Mouse (Mus musculus): Measurements from ENCODE around the gene Flnb. TPM values are rescaled to one million over a fixed set of nuclear protein-coding genes. Genes with fewer than 3 reads are reported as not detected.

The Flnb gene
- polyA plus RNA-seq, 1 experiment: 4.2 TPM

DNA sequence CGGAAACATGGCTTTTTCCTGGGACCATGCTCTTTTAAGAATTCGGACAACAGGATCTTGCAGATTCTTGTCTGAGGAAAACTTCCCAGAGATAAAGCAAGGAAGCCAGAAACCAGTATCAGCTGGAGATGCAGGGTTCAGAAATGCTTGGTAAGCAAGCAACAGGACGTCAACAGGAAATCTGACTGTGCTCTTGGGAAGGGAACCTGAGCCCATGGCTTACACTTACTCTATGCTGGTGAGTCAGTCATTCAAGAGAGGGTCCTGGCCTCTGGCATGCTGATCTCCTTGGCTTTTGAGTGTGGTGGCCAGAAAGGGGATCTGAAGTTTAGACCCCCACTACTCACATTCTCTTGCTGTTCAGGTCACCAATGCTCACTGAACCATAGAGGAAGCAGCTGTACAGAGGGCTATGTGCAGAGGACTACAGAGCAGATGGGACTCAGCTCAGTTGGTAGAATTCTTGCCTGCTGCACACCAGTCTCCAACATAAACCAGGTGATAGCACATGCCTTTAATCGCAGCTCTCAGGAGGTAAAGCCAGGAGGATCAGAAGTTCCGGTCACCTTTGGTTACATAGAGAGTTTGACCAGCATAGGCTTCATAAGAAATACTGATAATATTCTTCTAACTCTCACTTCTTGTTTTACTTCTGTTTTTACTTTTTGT is 173.5 kb downstream of the Flnb start:
- H3K27me3 ChIP-seq (replicated peaks): peaks cover 3% of the 10 kb centered on the region
- TF ChIP-seq FLI1 (IDR thresholded peaks at IDR 0.05; ENCODE audit: low read length) (no peak), GATA1 (IDR thresholded peaks at IDR 0.05; ENCODE audit: borderline replicate concordance, low read length) (no peak)
- H3K9me3 ChIP-seq: no peaks in the 10 kb centered on the region
- H3K36me3 ChIP-seq (replicated peaks; ENCODE audit: low read length): no peaks in the 10 kb centered on the region
- H3K4me1 ChIP-seq: peaks cover 51% of the 10 kb centered on the region
- peak overlapping the region; percentile 15 for H3K4me3 ChIP-seq (replicated peaks)

- Histone ChIP-seq H3K4me3 (replicated peaks) (no peak overlapping the region), H3K27me3 (replicated peaks) (peaks cover 3% of the 10 kb centered on the region), H3K36me3 (replicated peaks; ENCODE audit: low read length) (no peaks in the 10 kb centered on the region), H3K4me1 (peaks cover 53% of the 10 kb centered on the region), H3K9me3 (no peaks in the 10 kb centered on the region)
- TF ChIP-seq FLI1 (IDR thresholded peaks at IDR 0.05; ENCODE audit: low read length): no peak
- no peak for TF ChIP-seq GATA1 (IDR thresholded peaks at IDR 0.05; ENCODE audit: borderline replicate concordance, low read length)
These were observed 174.4 kb downstream of the Flnb start for GRCm38 (mm10) chr14:7992158-7992557.

- no peaks in the 10 kb centered on the region for H3K9me3 ChIP-seq
- H3K27me3 ChIP-seq (replicated peaks): peaks cover 6% of the 10 kb centered on the region
- H3K4me1 ChIP-seq: peaks cover 58% of the 10 kb centered on the region
- TF ChIP-seq FLI1 (IDR thresholded peaks at IDR 0.05; ENCODE audit: low read length) (no peak), GATA1 (IDR thresholded peaks at IDR 0.05; ENCODE audit: borderline replicate concordance, low read length) (no peak)
- no peaks in the 10 kb centered on the region for H3K36me3 ChIP-seq (replicated peaks; ENCODE audit: low read length)
- no peak within 1 kb of the TSS for H3K4me3 ChIP-seq (replicated peaks)
These were observed 176.6 kb downstream of the Flnb start, which contains the start of gene Dnase1l3 for GRCm38 (mm10) chr14:7994271-7994767. Dnase1l3 (minus strand) TSS chr14:7994573.

DNA sequence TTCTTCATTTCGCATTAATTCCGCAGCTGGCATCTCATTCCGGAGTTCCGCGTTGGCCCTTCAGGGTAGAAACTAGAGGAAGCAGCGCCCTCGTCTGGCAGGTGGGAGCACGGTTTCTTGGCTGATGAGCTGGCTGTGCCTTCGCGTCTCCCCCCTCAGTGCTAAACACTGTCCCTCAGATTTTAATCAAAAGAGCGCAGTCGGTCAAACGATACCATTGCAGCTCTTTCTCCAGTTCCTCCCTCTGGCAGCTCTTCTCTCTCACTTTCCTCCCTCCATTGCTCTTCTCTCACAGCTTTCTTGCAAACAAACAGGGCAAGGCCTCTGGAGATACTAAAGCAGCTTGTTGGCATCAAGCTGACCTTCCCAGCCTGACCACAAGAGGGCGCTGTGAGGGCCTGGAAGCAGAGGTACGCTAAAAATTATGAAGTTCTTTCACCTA is 179.5 kb downstream of the Flnb start:
- peak overlapping the region; percentile 89 for H3K4me3 ChIP-seq (replicated peaks)
- H3K4me1 ChIP-seq: peaks cover 47% of the 10 kb centered on the region
- H3K36me3 ChIP-seq (replicated peaks; ENCODE audit: low read length): no peaks in the 10 kb centered on the region
- no peak for TF ChIP-seq FLI1 (IDR thresholded peaks at IDR 0.05; ENCODE audit: low read length)
- no peak for TF ChIP-seq GATA1 (IDR thresholded peaks at IDR 0.05; ENCODE audit: borderline replicate concordance, low read length)
- H3K9me3 ChIP-seq: no peaks in the 10 kb centered on the region
- peaks cover 33% of the 10 kb centered on the region for H3K27me3 ChIP-seq (replicated peaks)

DNA sequence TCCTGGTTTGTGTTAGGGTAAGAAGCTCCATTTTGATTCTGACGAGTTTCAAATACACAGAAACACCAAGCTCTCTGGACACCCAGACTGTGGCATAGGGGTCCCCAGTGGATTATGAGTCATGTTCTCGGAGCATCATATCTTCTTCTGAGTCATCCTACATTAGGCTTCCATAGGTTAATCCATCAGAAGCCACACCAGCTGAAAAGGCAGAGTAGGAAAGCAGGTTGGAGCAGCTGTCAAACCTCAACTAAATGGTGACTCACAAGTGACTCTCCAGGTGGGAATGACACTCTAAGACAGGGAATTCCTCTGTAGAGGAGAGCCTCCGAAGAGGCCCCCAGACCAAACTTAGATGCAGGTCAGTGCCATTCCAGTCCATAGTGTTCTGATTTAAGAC is 181.3 kb downstream of the Flnb start:
- TF ChIP-seq FLI1 (IDR thresholded peaks at IDR 0.05; ENCODE audit: low read length) (no peak), GATA1 (IDR thresholded peaks at IDR 0.05; ENCODE audit: borderline replicate concordance, low read length) (no peak)
- Histone ChIP-seq H3K27me3 (replicated peaks) (peaks cover 48% of the 10 kb centered on the region), H3K4me3 (replicated peaks) (no peak overlapping the region), H3K36me3 (replicated peaks; ENCODE audit: low read length) (no peaks in the 10 kb centered on the region), H3K9me3 (no peaks in the 10 kb centered on the region), H3K4me1 (peaks cover 50% of the 10 kb centered on the region)

- Histone ChIP-seq H3K4me3 (replicated peaks) (no peak overlapping the region), H3K27me3 (replicated peaks) (peaks cover 52% of the 10 kb centered on the region), H3K36me3 (replicated peaks; ENCODE audit: low read length) (no peaks in the 10 kb centered on the region), H3K4me1 (peaks cover 50% of the 10 kb centered on the region), H3K9me3 (no peaks in the 10 kb centered on the region)
- TF ChIP-seq FLI1 (IDR thresholded peaks at IDR 0.05; ENCODE audit: low read length) (no peak), GATA1 (IDR thresholded peaks at IDR 0.05; ENCODE audit: borderline replicate concordance, low read length) (no peak)
These were observed 181.7 kb downstream of the Flnb start for GRCm38 (mm10) chr14:7999435-7999834.

GRCm38 (mm10) chr14:8000247-8000646 is 182.5 kb downstream of the Flnb start:
- no peaks in the 10 kb centered on the region for H3K9me3 ChIP-seq

More at GRCm38 (mm10) chr14:8000247-8000646, 182.5 kb downstream of the Flnb start:
- Histone ChIP-seq H3K4me3 (replicated peaks) (no peak overlapping the region), H3K4me1 (peaks cover 47% of the 10 kb centered on the region), H3K36me3 (replicated peaks; ENCODE audit: low read length) (no peaks in the 10 kb centered on the region), H3K27me3 (replicated peaks) (peaks cover 54% of the 10 kb centered on the region)
- TF ChIP-seq GATA1 (IDR thresholded peaks at IDR 0.05; ENCODE audit: borderline replicate concordance, low read length) (no peak), FLI1 (IDR thresholded peaks at IDR 0.05; ENCODE audit: low read length) (no peak)

Other genes with a start within 250 kb of the Flnb start
- gene Gm3558, start 249.4 kb upstream of the Flnb start, polyA plus RNA-seq (2012; ENCODE audit: insufficient read depth, low replicate concordance): not detected in 2 replicates
- not detected in 2 replicates for gene Gm10338, start 222.4 kb upstream of the Flnb start, polyA plus RNA-seq (2012; ENCODE audit: insufficient read depth, low replicate concordance)
- not detected in 2 replicates for gene Gm10128, start 174.0 kb upstream of the Flnb start, polyA plus RNA-seq (2012; ENCODE audit: insufficient read depth, low replicate concordance)
- not detected in 2 replicates for gene Gm26661, start 26.4 kb upstream of the Flnb start, polyA plus RNA-seq (2012; ENCODE audit: insufficient read depth, low replicate concordance)
- gene Gm45521, start 139.3 kb downstream of the Flnb start, polyA plus RNA-seq (2012; ENCODE audit: insufficient read depth, low replicate concordance): not detected in 2 replicates
- gene Dnase1l3, start 176.6 kb downstream of the Flnb start, polyA plus RNA-seq (2012; ENCODE audit: insufficient read depth, low replicate concordance): not detected in 2 replicates
- not detected in 2 replicates for gene Abhd6, start 184.9 kb downstream of the Flnb start, polyA plus RNA-seq (2012; ENCODE audit: insufficient read depth, low replicate concordance)

Data from megakaryocyte, embryonic 14.5 days (primary cell).